Mouse (Mus musculus) megakaryocyte, adult 5-6 weeks (primary cell): ENCODE measurements around the gene Rasd1. TPM values are rescaled to one million over a fixed set of nuclear protein-coding genes. Genes with fewer than 3 reads are reported as not detected.

Experiments used
- total RNA-seq, 2 experiments: library from RNA; stranded (forward) in 1 of 2; stranded (reverse) in 1 of 2; fragments of 153-499, 151-499 nt in 1 of 2; fragments of 221-1000, 200-1000 nt in 1 of 2; gene quantifications; 2 replicates each; pipeline versions ENCODE4 v1.2.3 to v1.2.4; 2015 to 2017

Rasd1 gene
- total RNA-seq, 2 experiments from 2014 or later, result 0.09 to 0.40 TPM

Other genes starting within 250 kb of the Rasd1 start
- gene Pld6, start 177.3 kb downstream of the Rasd1 start, total RNA-seq (2015), result not detected in 2 replicates
- not detected in 2 replicates for gene Pld6, start 177.3 kb downstream of the Rasd1 start, total RNA-seq (2017)
- 11.3 and 11.4 TPM in 2 replicates for gene Flcn, start 154.9 kb downstream of the Rasd1 start, total RNA-seq (2015)
- gene Flcn, start 154.9 kb downstream of the Rasd1 start, total RNA-seq (2017), result 19.9 and 25.3 TPM in 2 replicates
- 9.9 and 13.1 TPM in 2 replicates for gene Nt5m, start 125.5 kb downstream of the Rasd1 start, total RNA-seq (2015)
- gene Nt5m, start 125.5 kb downstream of the Rasd1 start, total RNA-seq (2017), result 7.7 and 11.3 TPM in 2 replicates
- gene Cops3, start 125.1 kb downstream of the Rasd1 start, total RNA-seq (2015), result 88.2 and 94.6 TPM in 2 replicates
- 90.2 and 100 TPM in 2 replicates for gene Cops3, start 125.1 kb downstream of the Rasd1 start, total RNA-seq (2017)
- gene Med9, start 16.7 kb downstream of the Rasd1 start, total RNA-seq (2015), result 10.3 and 11.0 TPM in 2 replicates
- gene Med9, start 16.7 kb downstream of the Rasd1 start, total RNA-seq (2017), result 14.0 and 14.1 TPM in 2 replicates
- 0.98 and 3.2 TPM in 2 replicates for gene Pemt, start 81.5 kb upstream of the Rasd1 start, total RNA-seq (2015)
- 0.92 and 2.2 TPM in 2 replicates for gene Pemt, start 81.5 kb upstream of the Rasd1 start, total RNA-seq (2017)
- 13.9 and 14.2 TPM in 2 replicates for gene Rai1, start 140.1 kb upstream of the Rasd1 start, total RNA-seq (2015)
- 7.8 TPM in 2 replicates for gene Rai1, start 140.1 kb upstream of the Rasd1 start, total RNA-seq (2017)